Mouse (Mus musculus) Patski (cell line): ENCODE results near the gene Wt1. TPM values are rescaled to one million over a fixed set of nuclear protein-coding genes. Genes with fewer than 3 reads are reported as not detected.

Experiments
- ATAC-seq: fragments of 100-300 bp; one replicate; pipeline ENCODE4 v1.8.0; 2021
- CTCF ChIA-PET: fragments of 350-600 bp; sonication (Branson Sonifier 250); formaldehyde crosslinking; loops from one replicate; lab custom pipeline; 2022; ENCODE audit warnings: inconsistent platforms; lab: Charles Lee
- POLR2A ChIA-PET: fragments of 350-600 bp; sonication (Branson Sonifier 250); formaldehyde crosslinking; loops from one replicate; lab custom pipeline; 2022; ENCODE audit warnings: antibody characterized with exemption, inconsistent platforms; lab: Charles Lee
- DNase-seq: peaks from one replicate; pipeline ENCODE4 v3.0.0-alpha.2; 2011; ENCODE audit warnings: low read depth, low spot score
- H3K27me3 ChIP-seq: fragments of 371-371 bp; one replicate; pipeline ENCODE4 v1.5.1; 2021
- CTCF ChIP-seq: fragments of 100-300 bp; IDR thresholded peaks from one replicate; pipeline ENCODE4 v1.5.1; 2021
- in situ Hi-C: fragments of 300-500 bp; cut with MboI; formaldehyde crosslinking; loops from 3 replicates; pipeline ENCODE4 v1.11.1; 2018; ENCODE audit warnings: low pct_unique_long_range_greater_than_20kb, mixed read lengths
- polyA plus RNA-seq: library from polyadenylated mRNA; unstranded; gene quantifications from one replicate; pipeline ENCODE4 v1.2.3, GENCODE M21; 2021

Gene Wt1
- polyA plus RNA-seq, 1 experiment from 2014 or later = 15.2 TPM

GRCm38 (mm10) chr2:105132933-105133795, 6.8 kb downstream of the Wt1 start:
- in situ Hi-C loops = no loop called here
- no peak for TF ChIP-seq CTCF
- no peak for DNase-seq
- ChIA-PET POLR2A (no interaction called here), CTCF (no interaction called here)
- no peaks in the 10 kb centered on the region for H3K27me3 ChIP-seq
- no peak for ATAC-seq

GRCm38 (mm10) chr2:105134296-105134695, 8.0 kb downstream of the Wt1 start:
- ChIA-PET CTCF (no interaction called here), POLR2A (no interaction called here)
- in situ Hi-C loops = no loop called here
- DNase-seq (no peak), ATAC-seq (no peak)
- H3K27me3 ChIP-seq = no peaks in the 10 kb centered on the region
- no peak for TF ChIP-seq CTCF

GRCm38 (mm10) chr2:105139471-105139870, 13.1 kb downstream of the Wt1 start:
- ChIA-PET POLR2A (no interaction called here), CTCF (interaction anchor here (4.9 kb wide), 1 partner anchor 15 kb away, joined by 15 read pairs; no protein-coding TSS in a partner anchor)
- no peak for DNase-seq
- ATAC-seq = no peak
- in situ Hi-C loops = no loop called here
- TF ChIP-seq CTCF = no peak
- no peaks in the 10 kb centered on the region for H3K27me3 ChIP-seq

GRCm38 (mm10) chr2:105141371-105141770, 15.0 kb downstream of the Wt1 start:
- no peak for TF ChIP-seq CTCF
- in situ Hi-C loops = no loop called here
- ATAC-seq = peak; percentile 17
- POLR2A ChIA-PET = no interaction called here
- CTCF ChIA-PET = interaction anchor here (4.9 kb wide), 1 partner anchor 13 kb away, joined by 15 read pairs; no protein-coding TSS in a partner anchor
- no peaks in the 10 kb centered on the region for H3K27me3 ChIP-seq
- DNase-seq = no peak

GRCm38 (mm10) chr2:105143731-105144130, 17.4 kb downstream of the Wt1 start:
- ChIA-PET CTCF (interaction anchor here (1.0 to 4.9 kb wide), 3 partner anchors 10 to 35 kb away, joined by 3 to 15 read pairs (median 4); no protein-coding TSS in a partner anchor), POLR2A (interaction anchor here (0.8 kb wide), 1 partner anchor 111 kb away, joined by 5 read pairs; no protein-coding TSS in a partner anchor)
- no peaks in the 10 kb centered on the region for H3K27me3 ChIP-seq
- in situ Hi-C loops = no loop called here
- TF ChIP-seq CTCF = no peak
- ATAC-seq = no peak
- no peak for DNase-seq

- DNase-seq (no peak), ATAC-seq (no peak)
- no peaks in the 10 kb centered on the region for H3K27me3 ChIP-seq
- ChIA-PET POLR2A (no interaction called here), CTCF (no interaction called here)
- TF ChIP-seq CTCF = no peak
- in situ Hi-C loops = no loop called here
Observed at GRCm38 (mm10) chr2:105151544-105151943, 25.2 kb downstream of the Wt1 start.

- in situ Hi-C loops = no loop called here
- CTCF ChIA-PET = interaction anchor here (1.4 to 3.0 kb wide), 3 partner anchors 9 to 36 kb away, joined by 4 to 15 read pairs (median 6); no protein-coding TSS in a partner anchor
- POLR2A ChIA-PET = interaction anchor here (0.9 kb wide), 1 partner anchor 62 kb away, joined by 3 read pairs; no protein-coding TSS in a partner anchor
- no peaks in the 10 kb centered on the region for H3K27me3 ChIP-seq
- ATAC-seq (no peak), DNase-seq (no peak)
- TF ChIP-seq CTCF = no peak
Observed at GRCm38 (mm10) chr2:105153046-105153445, 26.7 kb downstream of the Wt1 start.

GRCm38 (mm10) chr2:105160949-105161348, 34.6 kb downstream of the Wt1 start:
- H3K27me3 ChIP-seq = no peaks in the 10 kb centered on the region
- ATAC-seq (no peak), DNase-seq (no peak)
- CTCF ChIA-PET = interaction anchor here (1.6 kb wide), 1 partner anchor 8 kb away, joined by 6 read pairs; no protein-coding TSS in a partner anchor
- POLR2A ChIA-PET = no interaction called here
- TF ChIP-seq CTCF = no peak
- in situ Hi-C loops = no loop called here

GRCm38 (mm10) chr2:105162763-105163162, 36.4 kb downstream of the Wt1 start:
- DNase-seq = no peak
- ChIA-PET CTCF (no interaction called here), POLR2A (no interaction called here)
- H3K27me3 ChIP-seq = no peaks in the 10 kb centered on the region
- no peak for TF ChIP-seq CTCF
- peak; percentile 98 for ATAC-seq
- in situ Hi-C loops = no loop called here

GRCm38 (mm10) chr2:105168137-105168536, 41.8 kb downstream of the Wt1 start:
- in situ Hi-C loops = no loop called here
- DNase-seq = peak; percentile 60
- CTCF ChIA-PET = no interaction called here
- peak; percentile 74 for ATAC-seq
- H3K27me3 ChIP-seq = no peaks in the 10 kb centered on the region
- TF ChIP-seq CTCF = no peak
- POLR2A ChIA-PET = no interaction called here

GRCm38 (mm10) chr2:105174254-105174653, 47.9 kb downstream of the Wt1 start:
- no peak for TF ChIP-seq CTCF
- peak; percentile 22 for DNase-seq
- CTCF ChIA-PET = interaction anchor here (1.2 to 2.5 kb wide), 2 partner anchors 12 to 15 kb away, joined by 3 to 9 read pairs; no protein-coding TSS in a partner anchor
- no peaks in the 10 kb centered on the region for H3K27me3 ChIP-seq
- ATAC-seq = peak; percentile 69
- in situ Hi-C loops = no loop called here
- POLR2A ChIA-PET = interaction anchor here (0.6 to 1.2 kb wide), 2 partner anchors 66 to 73 kb away, joined by 3 to 4 read pairs; no protein-coding TSS in a partner anchor
